Mouse (Mus musculus) urinary bladder, postnatal 25 days (tissue): ENCODE data around the gene Gm28048.

Source experiments
- DNase-seq: peaks from one replicate; pipeline ENCODE4 v3.0.0; 2022; ENCODE audit warnings: low spot score

Gene Gm28048

GRCm38 (mm10) chr11:22859633-22860334, 122.1 kb downstream of the Gm28048 start:
- DNase-seq, result peak; percentile 79

GRCm38 (mm10) chr11:22859301-22859632, 122.6 kb downstream of the Gm28048 start:
- no peak for DNase-seq

- DNase-seq, result peak; percentile 33
Measured at GRCm38 (mm10) chr11:22858441-22859300, 123.2 kb downstream of the Gm28048 start.

GRCm38 (mm10) chr11:22857705-22858440, 124.0 kb downstream of the Gm28048 start:
- no peak for DNase-seq

GRCm38 (mm10) chr11:22857106-22857704, 124.7 kb downstream of the Gm28048 start:
- no peak for DNase-seq

GRCm38 (mm10) chr11:22856371-22856965, 125.4 kb downstream of the Gm28048 start:
- DNase-seq, result no peak

GRCm38 (mm10) chr11:22854571-22854970, 127.3 kb downstream of the Gm28048 start:
- no peak for DNase-seq

GRCm38 (mm10) chr11:22853477-22854157, 128.3 kb downstream of the Gm28048 start:
- DNase-seq, result no peak

GRCm38 (mm10) chr11:22852510-22852909, 129.4 kb downstream of the Gm28048 start:
- DNase-seq, result no peak

GRCm38 (mm10) chr11:22851416-22851815, 130.5 kb downstream of the Gm28048 start:
- no peak for DNase-seq

- DNase-seq, result no peak
Measured at GRCm38 (mm10) chr11:22850077-22850476, 131.8 kb downstream of the Gm28048 start.

- no peak for DNase-seq
Measured at GRCm38 (mm10) chr11:22848649-22849195, 133.2 kb downstream of the Gm28048 start.

GRCm38 (mm10) chr11:22847732-22848648, 133.9 kb downstream of the Gm28048 start:
- no peak for DNase-seq

- no peak for DNase-seq
Measured at GRCm38 (mm10) chr11:22846960-22847731, 134.7 kb downstream of the Gm28048 start.

- DNase-seq, result no peak
Measured at GRCm38 (mm10) chr11:22846093-22846835, 135.6 kb downstream of the Gm28048 start.

GRCm38 (mm10) chr11:22844754-22845718, 136.9 kb downstream of the Gm28048 start:
- no peak for DNase-seq

GRCm38 (mm10) chr11:22839456-22839855, 142.4 kb downstream of the Gm28048 start:
- DNase-seq, result no peak
